ENCODE assay signal across 10 mouse cellular contexts in genomic region chr2:168045357-168045756, GRCm38 (mm10). TPM values are rescaled to one million over a fixed set of nuclear protein-coding genes. Genes with fewer than 3 reads are reported as not detected.
DNase-seq lines count a peak whose midpoint lies in the region; ATAC-seq and TF ChIP-seq lines count a peak whose summit lies in the region.
"Had no signal": no experiment of that assay in that cellular context is flagged by ENCODE, and none has a peak within 500 bp of the region (broad histone marks: within the 10 kb centered on the region; RNA-seq: fewer than 3 reads in every experiment).

No protein-coding gene starts in this region.

- DNase-seq in kidney, adult 2 months, result no peak
- no peak for DNase-seq in kidney, adult 11 months
- peak; percentile 71 for DNase-seq in embryonic facial prominence, embryonic 14.5 days (ENCODE audit: low spot score)
- DNase-seq in liver, embryonic 11.5 days (ENCODE audit: low spot score), result no peak
- no peak for DNase-seq in cerebellum, adult 9-11 months
- DNase-seq: adrenal gland, adult 8-10 months had no signal

- no peaks in the 10 kb centered on the region for H3K9me3 ChIP-seq in embryonic facial prominence, embryonic 14.5 days (ENCODE audit: control insufficient read depth, low read length)
- H3K9me3 ChIP-seq in intestine, postnatal 0 days (ENCODE audit: control insufficient read depth), result no peaks in the 10 kb centered on the region
- no peaks in the 10 kb centered on the region for H3K9me3 ChIP-seq in limb, embryonic 15.5 days
- H3K9me3 ChIP-seq in liver, embryonic 11.5 days (ENCODE audit: control insufficient read depth, low read length), result no peaks in the 10 kb centered on the region; the same call in 1 of the 2 replicates

- H3K27me3 ChIP-seq in kidney, adult 2 months (replicated peaks; ENCODE audit: control insufficient read depth, insufficient read depth, low read length), result no peaks in the 10 kb centered on the region
- H3K27me3 ChIP-seq in embryonic facial prominence, embryonic 14.5 days (replicated peaks; ENCODE audit: control insufficient read depth, insufficient read depth, low read length), result no peaks in the 10 kb centered on the region
- 0 out of 2 replicates have a peak, but pooled peaks cover 3% of the 10 kb centered on the region for H3K27me3 ChIP-seq in intestine, postnatal 0 days (replicated peaks; ENCODE audit: control insufficient read depth, insufficient read depth, low read length)
- H3K27me3 ChIP-seq in limb, embryonic 15.5 days, result 0 out of 2 replicates have a peak, but pooled peaks cover 5% of the 10 kb centered on the region
- no peaks in the 10 kb centered on the region for H3K27me3 ChIP-seq in liver, embryonic 11.5 days (replicated peaks; ENCODE audit: control insufficient read depth, insufficient read depth, low read length)

- peak overlapping the region; percentile 62 for H3K27ac ChIP-seq in kidney, adult 2 months (ENCODE audit: insufficient read depth, low read depth, low read length)
- H3K27ac ChIP-seq in embryonic facial prominence, embryonic 14.5 days (replicated peaks; ENCODE audit: low read depth, low read length), result peak overlapping the region; percentile 88
- peak overlapping the region; percentile 35; the same call in 1 of the 2 replicates for H3K27ac ChIP-seq in intestine, postnatal 0 days (ENCODE audit: low read depth, low read length)
- H3K27ac ChIP-seq in limb, embryonic 15.5 days, result peak overlapping the region; percentile 84
- H3K27ac ChIP-seq in liver, embryonic 11.5 days (ENCODE audit: low read depth, low read length), result no peak overlapping the region
- H3K27ac ChIP-seq: macrophage had no signal

- H3K9ac ChIP-seq in embryonic facial prominence, embryonic 14.5 days (ENCODE audit: low read depth, low read length), result no peak overlapping the region
- H3K9ac ChIP-seq in intestine, postnatal 0 days (ENCODE audit: low read depth, low read length), result no peak overlapping the region
- no peak overlapping the region for H3K9ac ChIP-seq in limb, embryonic 15.5 days
- H3K9ac ChIP-seq in liver, embryonic 11.5 days (ENCODE audit: low read depth, low read length), result no peak overlapping the region

- peak; percentile 64 for ATAC-seq in embryonic facial prominence, embryonic 14.5 days (ENCODE audit: low read depth)
- no peak; the same call in 1 of the 2 replicates for ATAC-seq in intestine, postnatal 0 days
- ATAC-seq in limb, embryonic 15.5 days (ENCODE audit: insufficient number of reproducible peaks, low FRiP score, low TSS enrichment, low read depth), result peak; percentile 80
- no peak for ATAC-seq in liver, embryonic 11.5 days (replicated peaks; ENCODE audit: low FRiP score)

- WGBS in kidney, adult 2 months, result 35% methylated on average over 13 of the region's 13 CpGs
- WGBS in embryonic facial prominence, embryonic 14.5 days, result 43% methylated on average over 13 of the region's 13 CpGs
- WGBS in intestine, postnatal 0 days, result 56% methylated on average over 13 of the region's 13 CpGs
- WGBS in limb, embryonic 15.5 days, result 51% methylated on average over 13 of the region's 13 CpGs
- WGBS in liver, embryonic 11.5 days, result 84% methylated on average over 13 of the region's 13 CpGs

- H3K4me1 ChIP-seq in kidney, adult 2 months (ENCODE audit: control insufficient read depth, insufficient read depth, low read length), result peaks cover 27% of the 10 kb centered on the region
- peaks cover 25% of the 10 kb centered on the region for H3K4me1 ChIP-seq in embryonic facial prominence, embryonic 14.5 days (ENCODE audit: control insufficient read depth, insufficient read depth, low read length)
- H3K4me1 ChIP-seq in intestine, postnatal 0 days (replicated peaks; ENCODE audit: control insufficient read depth, insufficient read depth, low read length), result no peaks in the 10 kb centered on the region; the same call in none of the 2 replicates
- peaks cover 71% of the 10 kb centered on the region for H3K4me1 ChIP-seq in limb, embryonic 15.5 days
- peaks cover 25% of the 10 kb centered on the region for H3K4me1 ChIP-seq in liver, embryonic 11.5 days (replicated peaks; ENCODE audit: control insufficient read depth, insufficient read depth, low read length)

- TF ChIP-seq CTCF in kidney, adult 2 months (conservative IDR thresholded peaks at IDR 0.05; ENCODE audit: insufficient read depth, insufficient read length, low read depth, low read length), result no peak
- no peak for TF ChIP-seq CTCF in intestine, postnatal 0 days (IDR thresholded peaks at IDR 0.05; ENCODE audit: low read depth)

- no peak overlapping the region for H3K4me3 ChIP-seq in kidney, adult 2 months (ENCODE audit: insufficient read depth, low read depth, low read length)
- no peak overlapping the region for H3K4me3 ChIP-seq in embryonic facial prominence, embryonic 14.5 days (ENCODE audit: low read depth, low read length)
- H3K4me3 ChIP-seq in intestine, postnatal 0 days (ENCODE audit: low read depth, low read length), result no peak overlapping the region
- H3K4me3 ChIP-seq in limb, embryonic 15.5 days, result no peak overlapping the region
- no peak overlapping the region for H3K4me3 ChIP-seq in liver, embryonic 11.5 days (ENCODE audit: low read depth, low read length)
- H3K4me3 ChIP-seq: erythroblast, embryonic 14.5 days had no signal

- no peak for TF ChIP-seq POLR2A in kidney, adult 2 months (IDR thresholded peaks at IDR 0.05; ENCODE audit: low read depth, low read length)

- H3K4me2 ChIP-seq in embryonic facial prominence, embryonic 14.5 days (ENCODE audit: low read depth, low read length), result peak overlapping the region; percentile 21
- no peak overlapping the region; the same call in 1 of the 2 replicates for H3K4me2 ChIP-seq in intestine, postnatal 0 days (replicated peaks; ENCODE audit: low read depth)
- H3K4me2 ChIP-seq in limb, embryonic 15.5 days, result peak overlapping the region; percentile 8; the same call in 1 of the 2 replicates
- no peak overlapping the region for H3K4me2 ChIP-seq in liver, embryonic 11.5 days

- no peaks in the 10 kb centered on the region for H3K36me3 ChIP-seq in kidney, adult 2 months (ENCODE audit: control insufficient read depth, insufficient read depth, low read length)
- H3K36me3 ChIP-seq in embryonic facial prominence, embryonic 14.5 days (ENCODE audit: control insufficient read depth, insufficient read depth, low read length), result no peaks in the 10 kb centered on the region
- no peaks in the 10 kb centered on the region for H3K36me3 ChIP-seq in intestine, postnatal 0 days (ENCODE audit: control insufficient read depth, insufficient read depth)
- no peaks in the 10 kb centered on the region for H3K36me3 ChIP-seq in limb, embryonic 15.5 days
- peaks cover 3% of the 10 kb centered on the region; the same call in 1 of the 2 replicates for H3K36me3 ChIP-seq in liver, embryonic 11.5 days (ENCODE audit: control insufficient read depth, insufficient read depth, low read length)

RNA-seq across cellular contexts. Expression of gene Ripor3, which starts 34.9 kb away (rescaled TPM):
- 12.3 and 13.0 TPM in 2 replicates for polyA plus RNA-seq in kidney, adult 2 months (2012; rRNA removed)
- polyA plus RNA-seq in embryonic facial prominence, embryonic 14.5 days (2014; fragmentation: Nextera tagmentation; extraction: Ambion mirVana), result 4.1 and 5.9 TPM in 2 replicates
- 1.5 and 1.6 TPM in 2 replicates for polyA plus RNA-seq in intestine, postnatal 0 days (2015; fragmentation: Nextera tagmentation; extraction: Ambion mirVana)
- 7.9 and 9.2 TPM in 2 replicates for polyA plus RNA-seq in limb, embryonic 15.5 days (2015; fragmentation: Nextera tagmentation; extraction: Ambion mirVana)
- polyA plus RNA-seq in liver, embryonic 11.5 days (2014; fragmentation: Nextera tagmentation; extraction: Ambion mirVana), result 3.1 and 3.6 TPM in 2 replicates
- polyA plus RNA-seq: macrophage had no signal

RNA-seq across cellular contexts. Expression of gene Pard6b, which starts 35.4 kb away (rescaled TPM):
- 41.0 and 44.4 TPM in 2 replicates for polyA plus RNA-seq in kidney, adult 2 months (2012; rRNA removed)
- polyA plus RNA-seq in embryonic facial prominence, embryonic 14.5 days (2014; fragmentation: Nextera tagmentation; extraction: Ambion mirVana), result 2.9 and 3.0 TPM in 2 replicates
- 13.8 and 17.3 TPM in 2 replicates for polyA plus RNA-seq in intestine, postnatal 0 days (2015; fragmentation: Nextera tagmentation; extraction: Ambion mirVana)
- polyA plus RNA-seq in limb, embryonic 15.5 days (2015; fragmentation: Nextera tagmentation; extraction: Ambion mirVana), result 2.9 and 3.8 TPM in 2 replicates
- 6.0 and 6.1 TPM in 2 replicates for polyA plus RNA-seq in liver, embryonic 11.5 days (2014; fragmentation: Nextera tagmentation; extraction: Ambion mirVana)
- polyA plus RNA-seq: macrophage had no signal

Comparison
In these comparisons a context has a peak if more than half of its experiments do, and no peak if none do; other contexts are left out.
1. ATAC-seq: peak in embryonic facial prominence, embryonic 14.5 days (single experiment) and limb, embryonic 15.5 days (single experiment); none in intestine, postnatal 0 days (single experiment) and liver, embryonic 11.5 days (single experiment).
2. H3K4me2 ChIP-seq: peak in embryonic facial prominence, embryonic 14.5 days (single experiment) and limb, embryonic 15.5 days (single experiment); none in intestine, postnatal 0 days (single experiment) and liver, embryonic 11.5 days (single experiment).